Mouse (Mus musculus) liver, embryonic 12.5 days (tissue): ENCODE measurements around the gene Rhbg. TPM values are rescaled to one million over a fixed set of nuclear protein-coding genes. Genes with fewer than 3 reads are reported as not detected.

Experiments
- microRNA-seq: library from miRNA; unstranded; fragments of <30 nt; microRNA quantifications from one replicate; pipeline ENCODE4, GENCODE M21; 2017
- polyA plus RNA-seq: library from polyadenylated mRNA; unstranded; fragments of >200 nt; fragmentation: Nextera tagmentation; extraction: Ambion mirVana; gene quantifications from 2 replicates; pipeline ENCODE4 v1.2.1, GENCODE M21; 2016

Gene Rhbg
- polyA plus RNA-seq, 1 experiment from 2014 or later, result 16.0 TPM

Small RNA genes lying within 50 kb of the gene (microRNA-seq; reads per million reads assigned to microRNA genes)
- not detected for gene Gm25641
- not detected for gene Mir3093
- not detected for gene Mir9-1

Other genes starting within 250 kb of the Rhbg start
- gene Hapln2, start 227.1 kb downstream of the Rhbg start, polyA plus RNA-seq, result not detected in 2 replicates
- gene Gpatch4, start 211.6 kb downstream of the Rhbg start, polyA plus RNA-seq, result 41.4 and 44.0 TPM in 2 replicates
- 72.1 TPM in 2 replicates for gene Naxe, start 196.2 kb downstream of the Rhbg start, polyA plus RNA-seq
- gene Ttc24, start 176.4 kb downstream of the Rhbg start, polyA plus RNA-seq, result not detected in 2 replicates
- 11.2 and 11.8 TPM in 2 replicates for gene Iqgap3, start 172.7 kb downstream of the Rhbg start, polyA plus RNA-seq
- 12.1 and 13.6 TPM in 2 replicates for gene Mef2d, start 112.3 kb downstream of the Rhbg start, polyA plus RNA-seq
- gene Gm38392, start 32.5 kb upstream of the Rhbg start, polyA plus RNA-seq, result 0.20 TPM in 1 of 2 replicates, not detected in the other
- gene Tsacc, start 42.3 kb upstream of the Rhbg start, polyA plus RNA-seq, result 9.8 and 10.4 TPM in 2 replicates
- gene Cct3, start 42.4 kb upstream of the Rhbg start, polyA plus RNA-seq, result 448 and 488 TPM in 2 replicates
- 93.8 and 96.4 TPM in 2 replicates for gene Glmp, start 70.3 kb upstream of the Rhbg start, polyA plus RNA-seq
- 1.6 and 2.0 TPM in 2 replicates for gene Tmem79, start 81.4 kb upstream of the Rhbg start, polyA plus RNA-seq
- gene Smg5, start 81.6 kb upstream of the Rhbg start, polyA plus RNA-seq, result 56.1 and 58.8 TPM in 2 replicates
- 9.2 and 10.0 TPM in 2 replicates for gene Paqr6, start 109.9 kb upstream of the Rhbg start, polyA plus RNA-seq
- gene Bglap3, start 118.0 kb upstream of the Rhbg start, polyA plus RNA-seq, result 0.11 and 0.13 TPM in 2 replicates
- gene Bglap2, start 124.0 kb upstream of the Rhbg start, polyA plus RNA-seq, result not detected in 2 replicates
- gene Bglap, start 129.8 kb upstream of the Rhbg start, polyA plus RNA-seq, result not detected in 2 replicates
- 104 and 115 TPM in 2 replicates for gene Pmf1, start 155.6 kb upstream of the Rhbg start, polyA plus RNA-seq
- 14.0 and 14.9 TPM in 2 replicates for gene Slc25a44, start 170.4 kb upstream of the Rhbg start, polyA plus RNA-seq
- 14.4 and 17.6 TPM in 2 replicates for gene Sema4a, start 206.5 kb upstream of the Rhbg start, polyA plus RNA-seq